Mouse (Mus musculus): Measurements from ENCODE around the gene Gramd1c. TPM values are rescaled to one million over a fixed set of nuclear protein-coding genes. Genes with fewer than 3 reads are reported as not detected.

Gene Gramd1c
- polyA plus RNA-seq (2015; fragmentation: Nextera tagmentation; extraction: Ambion mirVana) = 10.9 and 16.5 TPM in 2 replicates

DNA sequence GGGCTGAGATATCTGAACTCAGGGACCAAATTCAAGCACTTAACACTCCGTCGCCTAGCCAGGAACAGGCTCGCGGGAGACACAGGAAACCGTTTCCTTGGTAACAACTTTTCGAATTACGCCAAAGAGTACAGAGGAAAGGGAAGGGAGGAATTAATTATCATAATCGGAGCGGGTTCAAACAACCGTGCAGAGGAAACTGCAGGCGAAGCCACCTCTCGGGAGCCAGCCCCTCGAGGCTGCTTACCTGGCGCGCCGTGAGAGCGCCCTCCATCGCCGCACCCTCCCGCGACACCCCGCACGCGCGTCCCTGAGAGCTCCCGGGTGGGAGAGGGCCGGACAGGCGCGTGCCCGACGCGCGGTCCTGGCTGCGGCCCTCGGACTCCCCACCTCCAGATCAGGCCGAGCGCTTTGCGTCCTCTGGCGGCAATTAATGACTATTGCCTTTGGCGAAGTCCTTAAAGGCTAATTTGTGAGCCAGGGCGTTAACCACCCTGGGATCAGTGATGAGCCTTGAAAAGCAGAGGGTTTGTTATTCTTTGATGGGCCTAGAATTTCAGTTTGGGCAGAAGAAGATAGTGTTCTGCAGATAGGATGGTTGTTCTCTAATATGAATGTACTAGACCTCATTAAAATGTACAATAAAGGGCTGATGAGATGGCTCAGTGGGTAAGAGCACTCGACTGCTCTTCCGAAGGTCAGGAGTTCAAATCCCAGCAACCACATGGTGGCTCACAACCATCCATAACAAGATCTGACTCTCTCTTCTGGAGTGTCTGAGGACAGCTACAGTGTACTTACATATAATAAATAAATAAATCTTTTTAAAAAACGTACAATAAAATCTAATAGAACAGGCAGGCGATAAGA, at the start of gene Gramd1c:
Gene Gramd1c, minus strand, starts transcription at position 321 of the 870 bp plus-strand sequence.
- Histone ChIP-seq H3K4me1 (ENCODE audit: insufficient read depth) (0 out of 2 replicates have a peak, but pooled peaks cover 3% of the 10 kb centered on the region), H3K27me3 (ENCODE audit: insufficient read depth, low read length) (no peaks in the 10 kb centered on the region), H3K9ac (replicated peaks) (peak within 1 kb of the TSS; percentile 57), H3K4me3 (ENCODE audit: low read depth, low read length) (peak within 1 kb of the TSS; percentile 42), H3K4me2 (ENCODE audit: low read depth, low read length) (peak within 1 kb of the TSS; percentile 64), H3K9me3 (ENCODE audit: low read length) (no peaks in the 10 kb centered on the region), H3K36me3 (replicated peaks; ENCODE audit: insufficient read depth, low read length) (no peaks in the 10 kb centered on the region), H3K27ac (ENCODE audit: low read depth) (peak within 1 kb of the TSS; percentile 85)
- TF ChIP-seq CTCF (IDR thresholded peaks at IDR 0.05; ENCODE audit: low read depth) = peak; percentile 87
- no peak for TF ChIP-seq EP300 (IDR thresholded peaks at IDR 0.05; ENCODE audit: low read depth)
- WGBS (ENCODE audit: insufficient replicate concordance) = 8% methylated on average over 45 of the region's 45 CpGs
- peak; percentile 58 for ATAC-seq
- DNase-seq = peak; percentile 76

DNA sequence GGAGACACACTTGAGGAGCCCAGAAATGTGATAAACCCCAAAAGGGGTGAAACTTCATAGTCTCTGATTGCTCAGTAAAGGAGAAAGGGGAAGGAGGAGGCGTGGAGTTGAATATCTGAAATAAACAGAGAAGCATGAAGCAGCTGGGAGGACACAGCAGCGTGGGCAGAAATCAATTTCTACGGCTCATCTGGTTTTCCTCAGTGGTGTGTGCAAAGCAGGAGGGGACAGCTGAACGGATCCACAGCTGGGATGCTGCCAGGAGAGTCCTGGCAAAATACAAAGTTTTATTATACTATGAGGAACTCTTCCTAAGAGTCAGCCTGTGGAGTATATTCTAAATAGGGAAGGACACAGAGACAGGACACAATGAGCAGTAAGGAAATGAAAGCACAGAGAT, 45.9 kb upstream of the Gramd1c start:
- WGBS (ENCODE audit: insufficient replicate concordance) = 75% methylated on average over 4 of the region's 4 CpGs
- peaks cover 63% of the 10 kb centered on the region for H3K36me3 ChIP-seq (replicated peaks; ENCODE audit: insufficient read depth, low read length)
- DNase-seq (no peak), ATAC-seq (no peak)
- H3K4me1 ChIP-seq (ENCODE audit: insufficient read depth) = no peaks in the 10 kb centered on the region
- no peak overlapping the region for H3K27ac ChIP-seq (ENCODE audit: low read depth)
- H3K27me3 ChIP-seq (ENCODE audit: insufficient read depth, low read length) = no peaks in the 10 kb centered on the region
- no peak overlapping the region for H3K9ac ChIP-seq (replicated peaks)
- TF ChIP-seq CTCF (IDR thresholded peaks at IDR 0.05; ENCODE audit: low read depth) (no peak), EP300 (IDR thresholded peaks at IDR 0.05; ENCODE audit: low read depth) (no peak)
- no peak overlapping the region for H3K4me3 ChIP-seq (ENCODE audit: low read depth, low read length)
- no peak overlapping the region for H3K4me2 ChIP-seq (ENCODE audit: low read depth, low read length)
- no peaks in the 10 kb centered on the region for H3K9me3 ChIP-seq (ENCODE audit: low read length)

DNA sequence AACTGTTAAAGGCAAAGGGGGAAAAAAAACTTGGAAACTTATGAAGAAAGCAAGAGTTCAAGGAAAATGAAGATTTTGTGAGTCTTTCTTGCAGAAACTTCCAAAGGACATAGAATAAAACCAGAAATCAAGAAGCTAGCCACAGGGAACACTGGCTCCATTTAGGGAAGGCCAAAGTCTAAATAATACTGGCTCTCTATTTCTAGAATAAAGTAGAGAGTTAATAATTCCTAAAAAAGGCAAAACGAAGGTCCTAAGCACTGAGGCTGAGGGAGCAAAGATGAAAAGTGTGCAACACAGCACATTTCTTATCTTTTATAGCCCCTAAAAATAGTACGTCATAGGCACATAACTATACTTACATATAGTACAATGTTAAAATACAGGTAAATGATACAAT, 42.1 kb upstream of the Gramd1c start:
- no peak for ATAC-seq
- Histone ChIP-seq H3K27ac (ENCODE audit: low read depth) (no peak overlapping the region), H3K9ac (replicated peaks) (no peak overlapping the region), H3K4me2 (ENCODE audit: low read depth, low read length) (no peak overlapping the region), H3K4me1 (ENCODE audit: insufficient read depth) (no peaks in the 10 kb centered on the region), H3K9me3 (ENCODE audit: low read length) (no peaks in the 10 kb centered on the region), H3K36me3 (replicated peaks; ENCODE audit: insufficient read depth, low read length) (peaks cover 78% of the 10 kb centered on the region), H3K4me3 (ENCODE audit: low read depth, low read length) (no peak overlapping the region), H3K27me3 (ENCODE audit: insufficient read depth, low read length) (no peaks in the 10 kb centered on the region)
- DNase-seq = no peak
- 74% methylated on average over 2 of the region's 2 CpGs for WGBS (ENCODE audit: insufficient replicate concordance)
- TF ChIP-seq CTCF (IDR thresholded peaks at IDR 0.05; ENCODE audit: low read depth) (no peak), EP300 (IDR thresholded peaks at IDR 0.05; ENCODE audit: low read depth) (no peak)

GRCm38 (mm10) chr16:44103806-44104766, 40.9 kb upstream of the Gramd1c start:
- H3K4me3 ChIP-seq (ENCODE audit: low read depth, low read length) = no peak overlapping the region
- peaks cover 76% of the 10 kb centered on the region for H3K36me3 ChIP-seq (replicated peaks; ENCODE audit: insufficient read depth, low read length)
- DNase-seq = no peak
- no peak overlapping the region for H3K4me2 ChIP-seq (ENCODE audit: low read depth, low read length)
- H3K4me1 ChIP-seq (ENCODE audit: insufficient read depth) = no peaks in the 10 kb centered on the region
- 78% methylated on average over 18 of the region's 18 CpGs for WGBS (ENCODE audit: insufficient replicate concordance)
- TF ChIP-seq EP300 (IDR thresholded peaks at IDR 0.05; ENCODE audit: low read depth) (no peak), CTCF (IDR thresholded peaks at IDR 0.05; ENCODE audit: low read depth) (peak; percentile 24; the same call in 1 of the 2 replicates)
- H3K9me3 ChIP-seq (ENCODE audit: low read length) = no peaks in the 10 kb centered on the region
- H3K27me3 ChIP-seq (ENCODE audit: insufficient read depth, low read length) = no peaks in the 10 kb centered on the region
- no peak for ATAC-seq
- H3K27ac ChIP-seq (ENCODE audit: low read depth) = no peak overlapping the region
- no peak overlapping the region for H3K9ac ChIP-seq (replicated peaks)

- Histone ChIP-seq H3K27ac (ENCODE audit: low read depth) (no peak overlapping the region), H3K4me1 (ENCODE audit: insufficient read depth) (no peaks in the 10 kb centered on the region), H3K4me2 (ENCODE audit: low read depth, low read length) (no peak overlapping the region), H3K36me3 (replicated peaks; ENCODE audit: insufficient read depth, low read length) (peaks cover 75% of the 10 kb centered on the region), H3K4me3 (ENCODE audit: low read depth, low read length) (no peak overlapping the region), H3K9ac (replicated peaks) (no peak overlapping the region), H3K9me3 (ENCODE audit: low read length) (no peaks in the 10 kb centered on the region), H3K27me3 (ENCODE audit: insufficient read depth, low read length) (no peaks in the 10 kb centered on the region)
- ATAC-seq (no peak), DNase-seq (no peak)
- TF ChIP-seq CTCF (IDR thresholded peaks at IDR 0.05; ENCODE audit: low read depth) (no peak), EP300 (IDR thresholded peaks at IDR 0.05; ENCODE audit: low read depth) (no peak)
- WGBS (ENCODE audit: insufficient replicate concordance) = 89% methylated on average over 2 of the region's 2 CpGs
Measured at GRCm38 (mm10) chr16:44102925-44103324, 39.8 kb upstream of the Gramd1c start.

All from liver, postnatal 0 days (tissue).